Mouse (Mus musculus): ENCODE data around the gene Fut4.

DNA sequence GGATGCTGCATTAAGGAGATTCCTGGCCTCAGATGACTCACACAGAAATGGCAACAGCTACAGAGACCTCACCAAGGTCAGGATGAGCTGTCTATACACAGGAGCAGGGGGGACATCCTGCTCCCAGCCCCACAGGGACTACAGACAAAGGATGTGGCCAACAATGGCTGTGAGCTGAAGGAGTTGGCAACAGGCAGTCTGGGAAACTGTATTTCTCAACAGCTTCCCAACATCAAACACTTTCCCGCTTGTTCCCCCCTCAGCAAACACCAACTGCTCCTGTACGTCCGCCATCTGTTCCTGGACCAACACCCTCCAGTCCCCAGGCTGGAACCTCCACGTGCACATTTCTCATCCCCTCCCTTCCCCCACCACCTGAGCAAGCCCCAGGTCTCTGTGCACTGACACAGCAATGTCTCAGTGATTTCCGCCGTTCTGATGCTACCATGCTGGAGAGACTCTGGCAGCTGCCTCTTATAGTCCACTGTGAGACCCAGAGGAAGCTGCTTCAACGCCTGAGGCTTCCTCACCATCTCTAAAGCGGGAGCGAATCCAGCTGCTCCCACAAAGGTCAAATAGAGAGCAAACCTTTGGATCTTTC, 21.2 kb downstream of the Fut4 start:
- TF ChIP-seq CTCF (IDR thresholded peaks at IDR 0.05; ENCODE audit: borderline replicate concordance, insufficient read depth, low read depth, low read length) (no peak), POLR2A (IDR thresholded peaks at IDR 0.05; ENCODE audit: borderline replicate concordance, insufficient read depth, low read length) (no peak)

All from cerebellum, adult 2 months (tissue).